Mouse (Mus musculus): ENCODE measurements around the gene Slc46a2.

Gene Slc46a2

GRCm38 (mm10) chr4:59859693-59860425 is 55.0 kb downstream of the Slc46a2 start:
- DNase-seq (ENCODE audit: low spot score in 2 of 2) = no peak

Measured in natural killer cell, adult 2 months (primary cell).